Mouse (Mus musculus) liver, embryonic 15.5 days (tissue): ENCODE data around the gene Rest. TPM values are rescaled to one million over a fixed set of nuclear protein-coding genes. Genes with fewer than 3 reads are reported as not detected.

Source experiments
- ATAC-seq: fragments of 200-750 bp; cut with Nextera tagmentation; 2 replicates; pipeline ENCODE4 v1.8.0; 2017; ENCODE audit warnings: moderate number of reproducible peaks, mild to moderate bottlenecking, moderate library complexity; ENCODE audit not compliant: insufficient read depth
- H3K27ac ChIP-seq: fragments of 300-500 bp; sonication (generic); replicated peaks from 2 replicates; pipeline ENCODE4 v1.5.1; 2015; ENCODE audit warnings: mild to moderate bottlenecking, inconsistent platforms
- H3K27me3 ChIP-seq: fragments of 300-500 bp; sonication (generic); 2 replicates; pipeline ENCODE4 v1.6.1; 2015; ENCODE audit warnings: mild to moderate bottlenecking, inconsistent platforms
- H3K36me3 ChIP-seq: fragments of 300-500 bp; sonication (generic); replicated peaks from 2 replicates; pipeline ENCODE4 v1.6.1; 2015; ENCODE audit warnings: moderate library complexity, mild to moderate bottlenecking, inconsistent platforms
- H3K4me1 ChIP-seq: fragments of 300-500 bp; sonication (generic); replicated peaks from 2 replicates; pipeline ENCODE4 v1.6.1; 2015; ENCODE audit warnings: inconsistent platforms
- H3K4me2 ChIP-seq: fragments of 300-500 bp; sonication (generic); 2 replicates; pipeline ENCODE4 v1.6.1; 2015; ENCODE audit warnings: moderate library complexity, mild to moderate bottlenecking, inconsistent platforms
- H3K4me3 ChIP-seq: fragments of 300-500 bp; sonication (generic); replicated peaks from 2 replicates; pipeline ENCODE4 v1.5.1; 2015; ENCODE audit warnings: mild to moderate bottlenecking, inconsistent platforms
- H3K9ac ChIP-seq: fragments of 300-500 bp; sonication (generic); 2 replicates; pipeline ENCODE4 v1.6.1; 2015; ENCODE audit warnings: moderate library complexity, mild to moderate bottlenecking, inconsistent platforms
- H3K9me3 ChIP-seq: fragments of 300-500 bp; sonication (generic); replicated peaks from 2 replicates; pipeline ENCODE4 v1.6.1; 2016; ENCODE audit warnings: inconsistent platforms
- WGBS: fragments of 180-500 bp; shearing (Covaris S2); methylation state at CpG from one replicate; pipeline ENCODE4 v1.1.7; 2015; ENCODE audit warnings: mixed read lengths; ENCODE audit not compliant: insufficient replicate concordance; 5-methylcytosine and 5-hydroxymethylcytosine counted together
- polyA plus RNA-seq: library from polyadenylated mRNA; unstranded; fragments of >200 nt; fragmentation: Nextera tagmentation; extraction: Ambion mirVana; gene quantifications from 2 replicates; pipeline ENCODE4 v1.2.1, GENCODE M21; 2015

Gene Rest
- polyA plus RNA-seq, 1 experiment from 2014 or later, result 6.4 TPM

GRCm38 (mm10) chr5:77245787-77246671 is 19.3 kb upstream of the Rest start:
- Histone ChIP-seq H3K4me3 (peak overlapping the region; percentile 34), H3K36me3 (no peaks in the 10 kb centered on the region), H3K4me2 (peak overlapping the region; percentile 54), H3K9ac (no peak overlapping the region), H3K4me1 (peaks cover 8% of the 10 kb centered on the region), H3K27me3 (no peaks in the 10 kb centered on the region), H3K9me3 (no peaks in the 10 kb centered on the region), H3K27ac (no peak overlapping the region)
- 34% methylated on average over 26 of the region's 26 CpGs for WGBS
- no peak for ATAC-seq

GRCm38 (mm10) chr5:77250083-77250482 is 15.2 kb upstream of the Rest start:
- Histone ChIP-seq H3K9me3 (no peaks in the 10 kb centered on the region), H3K4me2 (no peak overlapping the region), H3K4me3 (no peak overlapping the region), H3K27me3 (no peaks in the 10 kb centered on the region), H3K9ac (no peak overlapping the region), H3K4me1 (peaks cover 8% of the 10 kb centered on the region), H3K27ac (no peak overlapping the region), H3K36me3 (no peaks in the 10 kb centered on the region)
- ATAC-seq, result no peak
- 64% methylated on average over 9 of the region's 9 CpGs for WGBS

- no peaks in the 10 kb centered on the region for H3K9me3 ChIP-seq
Measured at GRCm38 (mm10) chr5:77251656-77252055, 13.6 kb upstream of the Rest start.

GRCm38 (mm10) chr5:77252115-77252827 is 13.0 kb upstream of the Rest start:
- no peaks in the 10 kb centered on the region for H3K27me3 ChIP-seq
- no peak overlapping the region for H3K4me3 ChIP-seq
- H3K4me2 ChIP-seq, result no peak overlapping the region
- H3K27ac ChIP-seq, result no peak overlapping the region
- H3K36me3 ChIP-seq, result no peaks in the 10 kb centered on the region
- no peaks in the 10 kb centered on the region for H3K4me1 ChIP-seq
- no peaks in the 10 kb centered on the region for H3K9me3 ChIP-seq
- ATAC-seq, result no peak
- no peak overlapping the region for H3K9ac ChIP-seq
- WGBS, result 42% methylated on average over 8 of the region's 8 CpGs

More at GRCm38 (mm10) chr5:77251656-77252055, 13.6 kb upstream of the Rest start:
- Histone ChIP-seq H3K9ac (no peak overlapping the region), H3K4me2 (no peak overlapping the region), H3K4me3 (no peak overlapping the region), H3K4me1 (no peaks in the 10 kb centered on the region), H3K27me3 (no peaks in the 10 kb centered on the region), H3K36me3 (no peaks in the 10 kb centered on the region), H3K27ac (no peak overlapping the region)
- WGBS, result 27% methylated on average over 5 of the region's 5 CpGs
- no peak for ATAC-seq

- Histone ChIP-seq H3K36me3 (no peaks in the 10 kb centered on the region), H3K9ac (no peak overlapping the region), H3K4me2 (no peak overlapping the region), H3K27me3 (no peaks in the 10 kb centered on the region), H3K9me3 (no peaks in the 10 kb centered on the region), H3K4me1 (no peaks in the 10 kb centered on the region), H3K27ac (no peak overlapping the region), H3K4me3 (no peak overlapping the region)
- ATAC-seq, result no peak
- WGBS, result 36% methylated on average over 1 of the region's 1 CpGs
Measured at GRCm38 (mm10) chr5:77253154-77253553, 12.1 kb upstream of the Rest start.

- H3K36me3 ChIP-seq, result no peaks in the 10 kb centered on the region
- H3K27ac ChIP-seq, result no peak overlapping the region
- no peak overlapping the region for H3K4me2 ChIP-seq
- H3K27me3 ChIP-seq, result no peaks in the 10 kb centered on the region
- H3K4me1 ChIP-seq, result no peaks in the 10 kb centered on the region
- H3K9ac ChIP-seq, result no peak overlapping the region
- no peak overlapping the region for H3K4me3 ChIP-seq
- WGBS, result 46% methylated on average over 3 of the region's 3 CpGs
- H3K9me3 ChIP-seq, result no peaks in the 10 kb centered on the region
- no peak for ATAC-seq
Measured at GRCm38 (mm10) chr5:77254402-77254801, 10.9 kb upstream of the Rest start.

GRCm38 (mm10) chr5:77257603-77258002 is 7.7 kb upstream of the Rest start:
- no peak overlapping the region for H3K4me2 ChIP-seq
- 59% methylated on average over 3 of the region's 3 CpGs for WGBS

GRCm38 (mm10) chr5:77259315-77259714 is 6.0 kb upstream of the Rest start:
- H3K4me3 ChIP-seq, result no peak overlapping the region
- no peaks in the 10 kb centered on the region for H3K36me3 ChIP-seq
- no peak overlapping the region for H3K9ac ChIP-seq
- H3K4me1 ChIP-seq, result peaks cover 2% of the 10 kb centered on the region
- H3K27ac ChIP-seq, result no peak overlapping the region
- no peaks in the 10 kb centered on the region for H3K27me3 ChIP-seq
- H3K9me3 ChIP-seq, result no peaks in the 10 kb centered on the region
- H3K4me2 ChIP-seq, result no peak overlapping the region
- no peak for ATAC-seq

More at GRCm38 (mm10) chr5:77257603-77258002, 7.7 kb upstream of the Rest start:
- Histone ChIP-seq H3K9ac (no peak overlapping the region), H3K4me3 (no peak overlapping the region), H3K4me1 (no peaks in the 10 kb centered on the region), H3K36me3 (no peaks in the 10 kb centered on the region), H3K27me3 (no peaks in the 10 kb centered on the region), H3K27ac (no peak overlapping the region), H3K9me3 (no peaks in the 10 kb centered on the region)
- ATAC-seq, result no peak

- Histone ChIP-seq H3K27me3 (no peaks in the 10 kb centered on the region), H3K4me3 (no peak overlapping the region), H3K4me1 (peaks cover 9% of the 10 kb centered on the region), H3K27ac (no peak overlapping the region), H3K4me2 (no peak overlapping the region), H3K36me3 (no peaks in the 10 kb centered on the region), H3K9ac (no peak overlapping the region), H3K9me3 (no peaks in the 10 kb centered on the region)
- no peak for ATAC-seq
- 55% methylated on average over 6 of the region's 6 CpGs for WGBS
Measured at GRCm38 (mm10) chr5:77260141-77260540, 5.2 kb upstream of the Rest start.

- 33% methylated on average over 4 of the region's 4 CpGs for WGBS
- Histone ChIP-seq H3K9me3 (no peaks in the 10 kb centered on the region), H3K27ac (no peak overlapping the region), H3K36me3 (no peaks in the 10 kb centered on the region), H3K4me2 (no peak overlapping the region), H3K4me3 (no peak overlapping the region), H3K27me3 (no peaks in the 10 kb centered on the region), H3K9ac (no peak overlapping the region), H3K4me1 (peaks cover 10% of the 10 kb centered on the region)
- ATAC-seq, result no peak
Measured at GRCm38 (mm10) chr5:77261137-77261536, 4.2 kb upstream of the Rest start.

GRCm38 (mm10) chr5:77262105-77262504 is 3.2 kb upstream of the Rest start:
- Histone ChIP-seq H3K27me3 (no peaks in the 10 kb centered on the region), H3K9ac (no peak overlapping the region), H3K36me3 (no peaks in the 10 kb centered on the region), H3K27ac (no peak overlapping the region), H3K4me1 (peaks cover 16% of the 10 kb centered on the region), H3K4me2 (no peak overlapping the region), H3K9me3 (no peaks in the 10 kb centered on the region), H3K4me3 (no peak overlapping the region)
- 79% methylated on average over 5 of the region's 5 CpGs for WGBS
- no peak for ATAC-seq
